Mouse (Mus musculus): ENCODE data around the gene Ift172. TPM values are rescaled to one million over a fixed set of nuclear protein-coding genes. Genes with fewer than 3 reads are reported as not detected.

Ift172 gene
- polyA plus RNA-seq, 1 experiment from 2014 or later: 35.1 TPM

DNA sequence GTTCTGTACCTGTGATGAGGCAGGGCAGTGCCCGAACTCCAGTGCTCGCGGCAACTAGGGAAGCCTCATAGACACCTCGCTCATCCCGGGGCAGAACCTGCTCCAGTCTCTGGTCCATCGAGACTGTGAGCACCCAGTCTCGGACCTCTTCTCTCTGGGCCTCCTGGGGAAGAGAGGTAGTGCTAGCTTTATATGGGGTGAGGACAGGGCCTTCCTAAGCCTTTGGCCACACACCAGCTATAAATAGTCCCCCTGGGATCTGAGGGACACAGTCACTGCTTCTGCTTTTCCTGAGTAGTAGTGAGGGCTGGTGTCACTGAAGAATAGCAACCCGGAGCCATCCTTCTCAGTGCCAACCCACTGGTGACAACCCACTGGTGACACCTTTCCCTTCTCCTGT is 37.1 kb downstream of the Ift172 start:
- WGBS: 91% methylated on average over 8 of the region's 8 CpGs
- peak overlapping the region; percentile 86 for H3K27ac ChIP-seq (ENCODE audit: low read length)
- H3K9ac ChIP-seq (ENCODE audit: low read length): peak overlapping the region; percentile 48; the same call in 1 of the 2 replicates

DNA sequence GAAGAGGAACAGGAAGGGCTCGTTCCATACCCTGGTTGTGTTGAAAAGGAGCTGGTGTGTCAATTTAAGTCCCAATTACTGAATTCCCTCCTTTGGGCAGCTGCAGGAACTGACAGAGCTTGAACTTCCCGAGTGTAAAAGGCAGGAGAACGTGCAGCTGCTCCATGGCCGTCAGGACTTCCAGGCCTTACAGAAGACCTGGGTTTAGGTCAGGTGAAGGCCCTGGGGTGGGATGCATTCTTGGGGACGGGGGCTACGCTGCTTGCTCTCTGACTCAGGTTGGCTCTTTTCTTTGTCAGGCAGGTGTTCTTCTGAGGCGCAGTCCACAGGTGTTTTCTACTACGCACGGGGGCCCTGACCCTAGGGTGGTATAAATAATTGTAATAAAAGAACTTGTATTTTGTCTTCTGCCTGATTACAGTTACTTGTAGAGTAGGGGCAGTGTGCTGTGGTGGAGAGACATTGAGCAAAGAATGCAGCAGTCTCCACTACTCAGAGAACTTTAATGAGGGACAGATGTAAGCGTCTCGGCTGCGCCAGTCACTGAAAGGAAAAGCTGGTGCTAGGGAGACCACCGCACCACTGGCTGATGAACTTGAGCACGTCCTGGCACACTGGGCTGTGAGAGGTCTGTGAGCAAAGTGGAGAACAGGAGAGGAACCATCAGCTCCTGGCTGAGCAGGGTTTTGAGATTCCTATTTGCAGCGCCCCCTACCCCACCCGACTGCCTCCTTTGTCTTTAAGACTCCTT is 37.9 kb downstream of the Ift172 start:
- Histone ChIP-seq H3K4me3 (replicated peaks; ENCODE audit: low read length) (peak overlapping the region; percentile 48), H3K4me2 (ENCODE audit: low read depth, low read length) (peak overlapping the region; percentile 48), H3K4me1 (ENCODE audit: control insufficient read depth, insufficient read depth, low read length) (peaks cover 16% of the 10 kb centered on the region), H3K27me3 (ENCODE audit: control insufficient read depth, insufficient read depth, low read length) (no peaks in the 10 kb centered on the region), H3K9me3 (replicated peaks; ENCODE audit: control insufficient read depth, low read length) (no peaks in the 10 kb centered on the region), H3K36me3 (ENCODE audit: control insufficient read depth, insufficient read depth, low read length) (peaks cover 28% of the 10 kb centered on the region), H3K27ac (ENCODE audit: low read length) (peak overlapping the region; percentile 86), H3K9ac (ENCODE audit: low read length) (peak overlapping the region; percentile 65)
- WGBS: 70% methylated on average over 16 of the region's 16 CpGs
- ATAC-seq (ENCODE audit: insufficient read depth, low FRiP score): no peak

More for the DNA sequence above, 37.1 kb downstream of the Ift172 start:
- Histone ChIP-seq H3K4me2 (ENCODE audit: low read depth, low read length) (peak overlapping the region; percentile 48), H3K36me3 (ENCODE audit: control insufficient read depth, insufficient read depth, low read length) (peaks cover 20% of the 10 kb centered on the region), H3K4me1 (ENCODE audit: control insufficient read depth, insufficient read depth, low read length) (peaks cover 16% of the 10 kb centered on the region), H3K4me3 (replicated peaks; ENCODE audit: low read length) (peak overlapping the region; percentile 7; the same call in 1 of the 2 replicates), H3K27me3 (ENCODE audit: control insufficient read depth, insufficient read depth, low read length) (no peaks in the 10 kb centered on the region), H3K9me3 (replicated peaks; ENCODE audit: control insufficient read depth, low read length) (no peaks in the 10 kb centered on the region)
- no peak for ATAC-seq (ENCODE audit: insufficient read depth, low FRiP score)

DNA sequence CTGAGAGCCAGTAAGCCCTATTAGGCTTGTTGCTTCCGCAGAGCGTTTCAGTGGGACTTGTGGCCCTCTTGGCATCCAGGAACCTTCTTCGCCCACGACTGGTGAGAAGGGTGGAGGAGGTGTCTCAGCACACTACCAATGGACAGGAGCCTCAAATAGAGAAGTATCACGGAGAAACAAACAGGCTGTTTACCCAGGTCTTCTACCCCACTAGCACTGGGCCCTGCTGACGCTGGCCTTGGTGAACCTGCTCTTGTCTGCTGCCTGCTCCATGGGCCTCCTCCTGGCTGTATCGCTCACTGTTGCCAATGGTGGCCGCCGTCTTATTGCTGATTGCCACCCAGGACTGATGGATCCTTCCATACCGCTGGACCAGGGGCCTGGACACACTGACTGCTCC is 38.8 kb downstream of the Ift172 start:
- H3K4me1 ChIP-seq (ENCODE audit: control insufficient read depth, insufficient read depth, low read length): peaks cover 16% of the 10 kb centered on the region
- H3K36me3 ChIP-seq (ENCODE audit: control insufficient read depth, insufficient read depth, low read length): peaks cover 33% of the 10 kb centered on the region
- ATAC-seq (ENCODE audit: insufficient read depth, low FRiP score): no peak
- H3K9ac ChIP-seq (ENCODE audit: low read length): peak overlapping the region; percentile 65
- peak overlapping the region; percentile 48 for H3K4me2 ChIP-seq (ENCODE audit: low read depth, low read length)
- H3K27ac ChIP-seq (ENCODE audit: low read length): peak overlapping the region; percentile 80
- 46% methylated on average over 10 of the region's 10 CpGs for WGBS
- no peaks in the 10 kb centered on the region for H3K27me3 ChIP-seq (ENCODE audit: control insufficient read depth, insufficient read depth, low read length)
- peak overlapping the region; percentile 48 for H3K4me3 ChIP-seq (replicated peaks; ENCODE audit: low read length)
- no peaks in the 10 kb centered on the region for H3K9me3 ChIP-seq (replicated peaks; ENCODE audit: control insufficient read depth, low read length)

DNA sequence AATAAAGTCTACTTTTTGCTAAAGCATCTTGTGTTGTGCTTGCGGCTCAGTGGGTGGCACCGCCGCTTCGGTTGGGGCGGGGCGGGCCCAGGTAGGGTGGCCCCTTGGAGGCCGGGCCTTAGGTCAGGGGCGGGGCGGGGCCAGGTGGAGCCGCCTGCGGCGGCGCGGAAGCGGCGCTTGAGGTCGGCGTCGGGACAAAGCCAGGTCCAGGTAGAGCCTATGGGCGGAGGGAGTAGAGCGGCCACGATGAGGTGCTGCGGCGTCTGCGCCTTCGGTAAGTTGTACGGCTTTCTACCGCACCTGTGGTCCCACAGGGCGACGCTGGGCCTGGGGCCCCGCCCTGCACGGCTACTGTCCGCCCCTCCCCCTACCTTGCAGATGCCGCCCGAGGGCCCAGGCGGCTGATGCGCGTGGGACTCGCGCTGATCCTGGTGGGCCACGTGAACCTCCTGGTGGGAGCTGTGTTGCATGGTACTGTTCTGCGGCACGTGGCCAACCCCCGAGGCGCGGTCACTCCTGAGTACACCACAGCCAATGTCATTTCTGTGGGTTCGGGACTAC is 39.3 kb downstream of the Ift172 start, which contains the start of gene Krtcap3:
Gene Krtcap3, plus strand, starts transcription at position 151 of the 561 bp plus-strand sequence.
- H3K4me2 ChIP-seq (ENCODE audit: low read depth, low read length): peak within 1 kb of the TSS; percentile 48
- peaks cover 16% of the 10 kb centered on the region for H3K4me1 ChIP-seq (ENCODE audit: control insufficient read depth, insufficient read depth, low read length)
- H3K9ac ChIP-seq (ENCODE audit: low read length): peak within 1 kb of the TSS; percentile 65
- H3K9me3 ChIP-seq (replicated peaks; ENCODE audit: control insufficient read depth, low read length): no peaks in the 10 kb centered on the region
- peak within 1 kb of the TSS; percentile 48 for H3K4me3 ChIP-seq (replicated peaks; ENCODE audit: low read length)
- ATAC-seq (ENCODE audit: insufficient read depth, low FRiP score): peak; percentile 92
- WGBS: 21% methylated on average over 44 of the region's 47 CpGs
- peak within 1 kb of the TSS; percentile 80 for H3K27ac ChIP-seq (ENCODE audit: low read length)
- H3K36me3 ChIP-seq (ENCODE audit: control insufficient read depth, insufficient read depth, low read length): peaks cover 36% of the 10 kb centered on the region
- H3K27me3 ChIP-seq (ENCODE audit: control insufficient read depth, insufficient read depth, low read length): no peaks in the 10 kb centered on the region

DNA sequence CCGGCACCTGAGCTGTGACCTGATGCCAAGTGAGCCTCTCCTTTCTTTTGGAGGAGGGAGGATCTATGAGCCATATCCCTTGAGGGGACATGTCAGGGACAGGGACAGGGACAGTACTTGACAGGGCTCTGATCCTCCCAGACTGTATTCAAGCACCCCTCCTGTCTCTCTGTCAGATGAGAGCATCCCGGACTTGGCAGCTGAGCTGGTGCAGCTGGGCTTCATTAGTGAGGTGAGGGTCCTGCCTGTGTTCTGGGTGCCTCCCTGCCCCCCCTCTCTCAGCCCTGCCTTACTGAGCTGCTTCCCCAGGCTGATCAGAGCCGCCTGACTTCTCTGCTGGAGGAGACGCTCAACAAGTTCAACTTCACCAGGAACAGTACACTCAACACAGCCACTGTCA is 40.2 kb downstream of the Ift172 start:
- Histone ChIP-seq H3K36me3 (ENCODE audit: control insufficient read depth, insufficient read depth, low read length) (peaks cover 38% of the 10 kb centered on the region), H3K27me3 (ENCODE audit: control insufficient read depth, insufficient read depth, low read length) (no peaks in the 10 kb centered on the region), H3K9me3 (replicated peaks; ENCODE audit: control insufficient read depth, low read length) (no peaks in the 10 kb centered on the region), H3K27ac (ENCODE audit: low read length) (no peak overlapping the region), H3K4me2 (ENCODE audit: low read depth, low read length) (no peak overlapping the region), H3K4me3 (replicated peaks; ENCODE audit: low read length) (no peak overlapping the region), H3K4me1 (ENCODE audit: control insufficient read depth, insufficient read depth, low read length) (peaks cover 16% of the 10 kb centered on the region), H3K9ac (ENCODE audit: low read length) (no peak overlapping the region)
- WGBS: 61% methylated on average over 4 of the region's 4 CpGs
- ATAC-seq (ENCODE audit: insufficient read depth, low FRiP score): no peak

DNA sequence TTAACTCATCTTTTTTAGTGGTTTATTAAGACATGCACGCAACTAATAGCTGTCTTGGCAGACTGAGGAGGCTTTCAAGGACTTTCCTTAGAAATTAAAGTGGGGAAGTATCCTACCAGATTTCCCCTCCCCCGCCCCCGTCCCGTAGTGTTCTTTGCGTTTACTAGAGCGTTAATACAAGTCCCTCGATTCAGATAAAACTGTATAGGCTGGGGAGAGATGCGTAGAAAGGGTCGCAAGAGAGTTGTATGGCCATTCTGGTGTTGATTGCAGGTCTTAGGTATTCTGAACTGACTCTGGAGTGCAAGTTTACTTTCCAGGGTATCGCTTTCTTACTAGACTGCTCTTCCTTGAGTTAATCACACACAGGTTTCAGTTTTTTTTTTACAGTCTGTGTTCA is 48.7 kb downstream of the Ift172 start:
- Histone ChIP-seq H3K27ac (ENCODE audit: low read length) (no peak overlapping the region), H3K9me3 (replicated peaks; ENCODE audit: control insufficient read depth, low read length) (no peaks in the 10 kb centered on the region), H3K4me2 (ENCODE audit: low read depth, low read length) (peak overlapping the region; percentile 93), H3K4me3 (replicated peaks; ENCODE audit: low read length) (peak overlapping the region; percentile 88), H3K4me1 (ENCODE audit: control insufficient read depth, insufficient read depth, low read length) (peaks cover 5% of the 10 kb centered on the region), H3K27me3 (ENCODE audit: control insufficient read depth, insufficient read depth, low read length) (no peaks in the 10 kb centered on the region), H3K9ac (ENCODE audit: low read length) (peak overlapping the region; percentile 99), H3K36me3 (ENCODE audit: control insufficient read depth, insufficient read depth, low read length) (peaks cover 17% of the 10 kb centered on the region; the same call in 1 of the 2 replicates)
- no peak for ATAC-seq (ENCODE audit: insufficient read depth, low FRiP score)
- WGBS: 21% methylated on average over 10 of the region's 10 CpGs

DNA sequence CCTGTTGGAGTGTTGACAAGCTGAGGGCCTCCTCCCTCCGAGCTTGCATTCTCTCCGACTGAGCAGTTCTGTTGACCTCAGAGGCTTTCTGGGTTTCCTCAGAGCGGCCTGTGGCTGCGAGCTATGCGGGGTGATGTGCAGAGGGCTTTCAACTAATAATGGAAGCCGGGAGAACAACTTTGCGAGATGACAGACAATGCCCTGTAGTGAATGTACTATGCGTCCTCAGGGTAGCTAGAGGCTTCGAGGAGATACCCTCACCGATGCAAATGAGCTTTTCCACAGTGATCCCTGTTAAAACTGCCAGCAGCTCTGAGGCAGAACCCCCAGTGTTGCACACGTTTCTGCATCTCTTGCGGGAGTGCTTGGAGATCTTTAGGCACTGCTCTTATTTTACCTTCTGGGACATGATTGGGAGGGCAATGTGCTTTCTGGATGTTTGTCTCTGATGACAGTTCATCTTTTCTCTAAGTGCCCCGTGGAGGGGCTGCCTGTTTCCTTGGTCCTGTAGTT is 49.3 kb downstream of the Ift172 start:
- no peak for ATAC-seq (ENCODE audit: insufficient read depth, low FRiP score)
- WGBS: under 1% methylated on average over 13 of the region's 13 CpGs

DNA sequence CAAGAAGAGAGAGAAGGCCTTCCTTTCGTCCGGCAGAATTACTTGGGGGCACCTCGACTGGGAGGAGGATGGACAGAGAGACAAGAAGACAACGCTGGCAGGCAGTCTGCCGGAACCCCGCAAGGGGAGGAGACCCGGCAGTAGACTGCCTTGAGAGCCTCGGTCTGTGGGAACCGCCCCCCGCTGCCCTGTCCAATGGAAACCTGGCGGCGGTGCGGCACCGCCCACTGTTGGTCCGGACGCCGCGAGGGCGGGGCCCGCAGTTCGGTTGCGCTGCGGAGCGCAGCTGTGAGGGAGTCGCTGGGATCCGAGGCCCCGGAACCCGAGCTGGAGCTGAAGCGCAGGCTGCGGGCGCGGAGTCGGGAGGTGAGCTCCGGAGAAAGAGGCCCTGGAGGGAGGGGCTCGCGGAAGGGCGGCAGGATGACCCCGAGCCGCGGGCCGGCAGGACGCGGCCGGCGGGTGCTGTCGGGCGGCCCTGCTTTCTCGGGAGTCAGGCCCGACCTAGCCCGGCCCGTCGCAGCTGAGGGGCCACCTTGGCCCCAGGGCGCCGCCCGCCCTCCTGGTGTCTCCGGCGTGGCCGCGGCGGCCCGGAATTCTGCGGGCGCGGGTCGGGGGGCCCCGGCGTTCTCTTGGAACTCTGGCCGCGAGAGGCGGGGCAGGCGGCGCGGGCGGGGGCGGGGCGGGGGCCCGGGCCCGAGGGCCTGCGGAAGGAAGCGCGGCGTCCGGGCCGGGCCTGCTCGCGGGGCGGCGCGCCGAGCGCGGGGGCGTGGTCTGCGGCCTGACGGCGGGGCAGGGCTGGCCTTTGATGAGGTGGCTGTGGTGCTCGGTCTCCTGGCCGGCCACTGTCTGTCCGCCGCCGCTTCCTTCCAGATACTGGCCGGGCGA is 50.0 kb downstream of the Ift172 start, which contains the start of the genes Nrbp1 and Gm9970:
Gene Nrbp1, plus strand, starts transcription at position 228 of the 885 bp plus-strand sequence.
Gene Gm9970, minus strand, starts transcription at position 596 of the 885 bp plus-strand sequence.
- Histone ChIP-seq H3K36me3 (ENCODE audit: control insufficient read depth, insufficient read depth, low read length) (peaks cover 14% of the 10 kb centered on the region; the same call in 1 of the 2 replicates), H3K27me3 (ENCODE audit: control insufficient read depth, insufficient read depth, low read length) (no peaks in the 10 kb centered on the region), H3K27ac (ENCODE audit: low read length) (peak within 1 kb of the TSS; percentile 99), H3K9me3 (replicated peaks; ENCODE audit: control insufficient read depth, low read length) (no peaks in the 10 kb centered on the region), H3K4me3 (replicated peaks; ENCODE audit: low read length) (peak within 1 kb of the TSS; percentile 88), H3K4me1 (ENCODE audit: control insufficient read depth, insufficient read depth, low read length) (peaks cover 5% of the 10 kb centered on the region), H3K9ac (ENCODE audit: low read length) (peak within 1 kb of the TSS; percentile 99), H3K4me2 (ENCODE audit: low read depth, low read length) (peak within 1 kb of the TSS; percentile 93)
- under 1% methylated on average over 86 of the region's 103 CpGs for WGBS
- peak; percentile 99 for ATAC-seq (ENCODE audit: insufficient read depth, low FRiP score)

More for the DNA sequence above, 49.3 kb downstream of the Ift172 start:
- H3K36me3 ChIP-seq (ENCODE audit: control insufficient read depth, insufficient read depth, low read length): peaks cover 14% of the 10 kb centered on the region; the same call in 1 of the 2 replicates
- peak overlapping the region; percentile 88 for H3K4me3 ChIP-seq (replicated peaks; ENCODE audit: low read length)
- peak overlapping the region; percentile 93 for H3K4me2 ChIP-seq (ENCODE audit: low read depth, low read length)
- peaks cover 5% of the 10 kb centered on the region for H3K4me1 ChIP-seq (ENCODE audit: control insufficient read depth, insufficient read depth, low read length)
- H3K27ac ChIP-seq (ENCODE audit: low read length): peak overlapping the region; percentile 99
- H3K27me3 ChIP-seq (ENCODE audit: control insufficient read depth, insufficient read depth, low read length): no peaks in the 10 kb centered on the region
- peak overlapping the region; percentile 99 for H3K9ac ChIP-seq (ENCODE audit: low read length)
- no peaks in the 10 kb centered on the region for H3K9me3 ChIP-seq (replicated peaks; ENCODE audit: control insufficient read depth, low read length)
